Mouse (Mus musculus) stomach, embryonic 14.5 days (tissue): ENCODE data around the gene Unc50. TPM values are rescaled to one million over a fixed set of nuclear protein-coding genes. Genes with fewer than 3 reads are reported as not detected.

Source experiments
- ATAC-seq: fragments of 200-750 bp; cut with Nextera tagmentation; 2 replicates; pipeline ENCODE4 v1.8.0; 2017; ENCODE audit warnings: low read depth, moderate TSS enrichment; ENCODE audit not compliant: insufficient number of reproducible peaks, insufficient read depth, low FRiP score
- H3K27ac ChIP-seq: fragments of 300-500 bp; sonication (generic); 2 replicates; pipeline ENCODE4 v1.5.1; 2014; ENCODE audit warnings: mild to moderate bottlenecking, low read length, moderate library complexity, mixed read lengths
- H3K27me3 ChIP-seq: fragments of 300-500 bp; sonication (generic); 2 replicates; pipeline ENCODE4 v1.6.1; 2014; ENCODE audit warnings: low read length, control low read depth, mixed read lengths; ENCODE audit not compliant: control insufficient read depth, insufficient read depth
- H3K36me3 ChIP-seq: fragments of 300-500 bp; sonication (generic); 2 replicates; pipeline ENCODE4 v1.6.1; 2014; ENCODE audit warnings: mild to moderate bottlenecking, control low read depth, low read length, moderate library complexity, mixed read lengths; ENCODE audit not compliant: control insufficient read depth, insufficient read depth
- H3K4me1 ChIP-seq: fragments of 300-500 bp; sonication (generic); 2 replicates; pipeline ENCODE4 v1.6.1; 2014; ENCODE audit warnings: low read length, control low read depth, mixed read lengths; ENCODE audit not compliant: control insufficient read depth, insufficient read depth
- H3K4me2 ChIP-seq: fragments of 300-500 bp; sonication (generic); replicated peaks from 2 replicates; pipeline ENCODE4 v1.6.1; 2014; ENCODE audit warnings: low read depth, low read length, control low read depth
- H3K4me3 ChIP-seq: fragments of 300-500 bp; sonication (generic); 2 replicates; pipeline ENCODE4 v1.5.1; 2014; ENCODE audit warnings: low read depth, low read length, control low read depth
- H3K9ac ChIP-seq: fragments of 300-500 bp; sonication (generic); replicated peaks from 2 replicates; pipeline ENCODE4 v1.6.1; 2014; ENCODE audit warnings: low read depth, mild to moderate bottlenecking, control low read depth, low read length, moderate library complexity, mixed read lengths
- H3K9me3 ChIP-seq: fragments of 300-500 bp; sonication (generic); 2 replicates; pipeline ENCODE4 v1.6.1; 2016; ENCODE audit warnings: low read depth, low read length, control low read depth; ENCODE audit not compliant: control insufficient read depth
- WGBS: fragments of 180-500 bp; shearing (Covaris S2); extraction: QIAGEN DNeasy Blood & Tissue Kit; methylation state at CpG from one replicate; pipeline ENCODE4 v1.1.7; 2014; 5-methylcytosine and 5-hydroxymethylcytosine counted together
- polyA plus RNA-seq: library from polyadenylated mRNA; unstranded; fragments of >200 nt; fragmentation: Nextera tagmentation; extraction: Ambion mirVana; gene quantifications from 2 replicates; pipeline ENCODE4 v1.2.1, GENCODE M21; 2014

The Unc50 gene
- 139 and 151 TPM in 2 replicates for polyA plus RNA-seq

- H3K4me2 ChIP-seq: peak within 1 kb of the TSS; percentile 61
- no peaks in the 10 kb centered on the region for H3K27me3 ChIP-seq
- peak within 1 kb of the TSS; percentile 70 for H3K27ac ChIP-seq
- H3K9ac ChIP-seq: peak within 1 kb of the TSS; percentile 89
- WGBS: 2% methylated on average over 56 of the region's 57 CpGs
- H3K4me1 ChIP-seq: peaks cover 14% of the 10 kb centered on the region
- ATAC-seq: peak; percentile 98
- peak within 1 kb of the TSS; percentile 93 for H3K4me3 ChIP-seq
- peaks cover 26% of the 10 kb centered on the region for H3K36me3 ChIP-seq
- no peaks in the 10 kb centered on the region for H3K9me3 ChIP-seq
Measured at GRCm38 (mm10) chr1:37429366-37430296, at the start of gene Unc50, which contains the start of gene Coa5. Gene Unc50 (plus strand): TSS chr1:37430139. Gene Coa5 (minus strand): TSS chr1:37430103.

GRCm38 (mm10) chr1:37380913-37381312 is 49.0 kb upstream of the Unc50 start:
- no peak for ATAC-seq

GRCm38 (mm10) chr1:37384304-37384703 is 45.6 kb upstream of the Unc50 start:
- Histone ChIP-seq H3K4me3 (no peak overlapping the region), H3K36me3 (peaks cover 2% of the 10 kb centered on the region; the same call in 1 of the 2 replicates), H3K9ac (no peak overlapping the region), H3K27me3 (no peaks in the 10 kb centered on the region), H3K27ac (peak overlapping the region; percentile 44; the same call in 1 of the 2 replicates), H3K4me2 (no peak overlapping the region), H3K9me3 (no peaks in the 10 kb centered on the region), H3K4me1 (no peaks in the 10 kb centered on the region)
- no peak for ATAC-seq
- 74% methylated on average over 3 of the region's 3 CpGs for WGBS

More at GRCm38 (mm10) chr1:37380913-37381312, 49.0 kb upstream of the Unc50 start:
- peaks cover 2% of the 10 kb centered on the region for H3K36me3 ChIP-seq
- no peak overlapping the region for H3K4me3 ChIP-seq
- H3K27me3 ChIP-seq: no peaks in the 10 kb centered on the region
- no peak overlapping the region for H3K4me2 ChIP-seq
- H3K9me3 ChIP-seq: no peaks in the 10 kb centered on the region
- no peak overlapping the region for H3K27ac ChIP-seq
- H3K4me1 ChIP-seq: no peaks in the 10 kb centered on the region
- WGBS: 66% methylated on average over 5 of the region's 5 CpGs
- no peak overlapping the region for H3K9ac ChIP-seq

GRCm38 (mm10) chr1:37386448-37386971 is 43.4 kb upstream of the Unc50 start:
- WGBS: 69% methylated on average over 7 of the region's 7 CpGs
- Histone ChIP-seq H3K9me3 (no peaks in the 10 kb centered on the region), H3K27me3 (no peaks in the 10 kb centered on the region), H3K36me3 (peaks cover 2% of the 10 kb centered on the region; the same call in 1 of the 2 replicates), H3K9ac (no peak overlapping the region), H3K4me1 (no peaks in the 10 kb centered on the region), H3K27ac (no peak overlapping the region), H3K4me3 (no peak overlapping the region), H3K4me2 (no peak overlapping the region)
- ATAC-seq: no peak

- peaks cover 9% of the 10 kb centered on the region for H3K36me3 ChIP-seq
- peaks cover 3% of the 10 kb centered on the region; the same call in 1 of the 2 replicates for H3K4me1 ChIP-seq
- no peak overlapping the region for H3K4me2 ChIP-seq
- no peak overlapping the region for H3K4me3 ChIP-seq
- no peak overlapping the region for H3K9ac ChIP-seq
- 82% methylated on average over 5 of the region's 5 CpGs for WGBS
- no peak overlapping the region for H3K27ac ChIP-seq
- no peak for ATAC-seq
- no peaks in the 10 kb centered on the region for H3K9me3 ChIP-seq
- no peaks in the 10 kb centered on the region for H3K27me3 ChIP-seq
Measured at GRCm38 (mm10) chr1:37393174-37393573, 36.8 kb upstream of the Unc50 start.

GRCm38 (mm10) chr1:37396481-37396880 is 33.5 kb upstream of the Unc50 start:
- Histone ChIP-seq H3K9ac (no peak overlapping the region), H3K27ac (no peak overlapping the region), H3K36me3 (peaks cover 9% of the 10 kb centered on the region), H3K4me2 (no peak overlapping the region), H3K4me3 (no peak overlapping the region), H3K27me3 (no peaks in the 10 kb centered on the region), H3K4me1 (peaks cover 15% of the 10 kb centered on the region; the same call in 1 of the 2 replicates), H3K9me3 (no peaks in the 10 kb centered on the region)
- no peak for ATAC-seq
- WGBS: 80% methylated on average over 1 of the region's 1 CpGs

GRCm38 (mm10) chr1:37398961-37399360 is 31.0 kb upstream of the Unc50 start:
- H3K4me2 ChIP-seq: no peak overlapping the region
- 14% methylated on average over 3 of the region's 3 CpGs for WGBS
- H3K36me3 ChIP-seq: peaks cover 8% of the 10 kb centered on the region
- peaks cover 15% of the 10 kb centered on the region; the same call in 1 of the 2 replicates for H3K4me1 ChIP-seq
- no peaks in the 10 kb centered on the region for H3K9me3 ChIP-seq
- peak; percentile 90 for ATAC-seq
- H3K27me3 ChIP-seq: no peaks in the 10 kb centered on the region
- H3K4me3 ChIP-seq: no peak overlapping the region
- H3K27ac ChIP-seq: peak overlapping the region; percentile 61; the same call in 1 of the 2 replicates
- H3K9ac ChIP-seq: no peak overlapping the region

- peak overlapping the region; percentile 44; the same call in 1 of the 2 replicates for H3K27ac ChIP-seq
- peaks cover 15% of the 10 kb centered on the region; the same call in 1 of the 2 replicates for H3K4me1 ChIP-seq
- H3K27me3 ChIP-seq: no peaks in the 10 kb centered on the region
- WGBS: 47% methylated on average over 8 of the region's 8 CpGs
- no peaks in the 10 kb centered on the region for H3K9me3 ChIP-seq
- H3K4me3 ChIP-seq: no peak overlapping the region
- peaks cover 5% of the 10 kb centered on the region; the same call in 1 of the 2 replicates for H3K36me3 ChIP-seq
- H3K4me2 ChIP-seq: no peak overlapping the region
- H3K9ac ChIP-seq: no peak overlapping the region
- ATAC-seq: no peak
Measured at GRCm38 (mm10) chr1:37399734-37400133, 30.2 kb upstream of the Unc50 start.
